Mouse (Mus musculus) mesoderm, embryonic 11.5 days (tissue): ENCODE results near the gene Baz1b.
A peak's percentile ranks its signal among the peaks of the same experiment; 100 is the strongest.

Experiments used
- DNase-seq: peaks from one replicate; pipeline ENCODE4 v3.0.0-alpha.2; 2012; ENCODE audit warnings: low read depth, low spot score

Baz1b gene

DNA sequence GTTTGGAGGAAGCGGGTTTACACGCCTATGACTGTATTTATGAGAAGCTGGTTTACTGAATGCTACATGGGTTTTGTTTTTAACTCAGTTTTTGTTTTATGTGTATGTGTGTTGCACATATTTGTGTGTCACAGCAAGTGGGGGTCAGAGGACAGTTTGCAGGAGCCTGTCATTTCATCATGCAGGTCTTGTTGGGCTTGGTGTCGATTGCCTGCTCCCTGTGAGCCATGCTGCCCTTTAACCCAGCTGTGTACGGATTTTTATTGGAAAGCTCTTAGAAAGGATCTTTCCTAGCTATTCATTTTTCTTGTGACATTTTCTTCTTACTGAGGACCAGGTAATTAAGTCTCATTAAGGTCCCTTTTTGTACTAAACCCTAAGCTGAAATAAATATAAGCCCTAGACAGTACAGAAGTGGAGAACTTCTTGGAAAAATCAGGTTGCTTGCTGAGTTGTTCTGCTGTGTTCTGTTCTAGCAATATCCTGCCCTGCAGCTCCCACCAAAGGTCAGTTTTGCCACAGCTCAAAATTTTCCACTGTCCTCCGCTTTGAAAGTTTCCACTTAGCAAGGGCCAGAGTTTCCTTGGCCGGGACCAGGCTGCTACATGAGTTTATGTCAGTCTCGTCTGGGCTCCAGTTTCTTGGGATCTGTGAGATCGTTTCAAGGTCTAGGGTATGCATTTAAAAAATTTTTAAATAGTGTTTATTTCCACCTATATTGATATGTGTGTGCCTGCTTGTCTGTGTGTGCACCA, 46.3 kb downstream of the Baz1b start:
- no peak for DNase-seq

DNA sequence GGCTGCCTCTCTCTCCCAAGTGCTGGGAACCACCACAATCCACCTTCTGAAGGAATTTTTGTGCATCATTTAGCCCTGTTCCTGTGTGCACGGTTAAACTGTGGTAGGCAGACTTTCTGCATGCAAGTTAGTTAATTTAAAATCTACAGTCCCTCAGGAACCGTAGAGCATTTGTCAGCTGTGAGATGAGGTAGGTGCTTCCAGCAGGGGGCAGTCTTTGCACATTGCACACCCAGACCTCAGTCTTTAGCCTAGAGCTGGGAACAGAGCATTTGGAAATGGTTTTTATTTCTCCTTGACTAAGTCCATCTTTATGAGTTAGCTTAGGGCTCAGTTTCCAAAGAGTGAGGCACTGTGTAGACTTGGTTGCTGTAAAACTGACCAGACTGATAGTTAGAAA, 49.5 kb downstream of the Baz1b start:
- peak; percentile 72 for DNase-seq

DNA sequence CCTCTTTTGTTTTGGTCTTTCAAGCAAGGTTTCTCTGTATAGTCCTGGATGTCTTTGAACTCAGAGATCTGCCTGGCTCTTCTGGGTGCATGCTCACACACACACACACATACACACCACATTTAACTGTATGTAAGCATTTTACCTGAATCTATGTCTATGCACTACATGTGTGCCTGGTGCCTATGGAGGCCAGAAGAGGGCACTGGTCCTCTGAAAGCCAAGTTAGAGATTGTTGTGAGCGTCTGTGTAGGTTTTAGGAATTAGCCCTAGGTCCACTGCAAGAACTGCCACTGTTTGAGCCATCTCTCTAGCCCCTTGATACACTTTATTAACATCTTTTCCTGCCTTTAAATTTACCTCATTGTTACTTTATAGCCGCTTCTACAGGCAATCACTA, 51.8 kb downstream of the Baz1b start:
- DNase-seq = no peak

DNA sequence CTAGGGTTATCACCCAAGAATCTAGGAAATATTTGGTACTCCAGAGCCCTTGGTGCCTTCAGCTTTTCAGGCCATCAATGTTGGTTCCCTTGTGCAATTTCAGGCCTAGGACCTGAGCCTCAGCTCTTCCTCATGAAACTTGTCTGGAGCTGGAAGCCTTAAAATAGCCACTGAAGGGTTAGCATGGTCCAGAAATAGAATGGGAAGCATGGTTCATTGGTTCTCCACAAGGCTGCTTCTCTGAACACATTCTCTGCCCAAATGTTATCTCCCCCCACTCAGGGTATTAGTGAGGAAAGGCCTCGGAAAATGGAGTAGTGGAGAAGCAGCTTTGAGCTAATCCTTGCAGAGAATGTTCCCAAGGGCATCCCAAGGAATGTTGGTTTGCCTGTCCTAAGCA, 54.4 kb downstream of the Baz1b start:
- no peak for DNase-seq

DNA sequence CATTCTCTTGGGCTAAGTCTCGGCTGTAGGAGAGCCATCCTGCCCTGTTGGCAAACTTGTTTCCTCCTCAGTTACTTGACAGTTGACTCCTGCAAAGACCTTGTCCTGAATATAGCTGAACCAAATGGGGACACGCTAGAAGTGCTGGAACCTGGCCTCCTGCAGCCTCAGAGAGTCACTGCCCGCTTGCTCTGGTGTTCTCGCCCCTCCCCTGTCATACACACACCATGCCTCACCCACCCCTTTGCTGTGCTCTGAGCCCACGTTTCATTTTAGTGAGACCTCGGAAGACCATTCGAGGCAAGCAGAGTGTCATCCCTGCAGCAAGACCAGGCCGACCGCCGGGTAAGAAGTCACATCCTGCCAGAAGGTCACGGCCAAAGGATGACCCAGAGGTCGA, 55.1 kb downstream of the Baz1b start:
- DNase-seq = no peak

DNA sequence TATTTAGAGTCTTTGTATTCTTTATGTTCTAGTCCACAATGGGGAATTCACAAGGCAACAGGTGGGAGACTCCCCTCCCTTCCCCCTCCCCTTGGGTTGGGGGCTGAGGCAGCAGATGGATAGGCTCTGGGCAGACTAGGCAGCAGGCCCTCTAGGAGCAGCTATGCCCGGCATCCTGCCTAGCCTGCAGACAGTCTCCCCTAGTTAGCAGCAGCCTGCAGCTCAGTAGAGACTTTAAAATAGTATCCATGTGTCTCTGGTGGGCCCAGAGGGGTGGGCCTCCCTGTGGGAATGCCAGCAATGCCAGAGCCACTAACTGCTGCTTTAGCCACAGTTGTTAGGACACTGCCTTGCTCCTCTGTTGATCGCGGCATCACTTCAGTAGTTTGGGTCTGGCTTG, 55.5 kb downstream of the Baz1b start:
- DNase-seq = no peak

DNA sequence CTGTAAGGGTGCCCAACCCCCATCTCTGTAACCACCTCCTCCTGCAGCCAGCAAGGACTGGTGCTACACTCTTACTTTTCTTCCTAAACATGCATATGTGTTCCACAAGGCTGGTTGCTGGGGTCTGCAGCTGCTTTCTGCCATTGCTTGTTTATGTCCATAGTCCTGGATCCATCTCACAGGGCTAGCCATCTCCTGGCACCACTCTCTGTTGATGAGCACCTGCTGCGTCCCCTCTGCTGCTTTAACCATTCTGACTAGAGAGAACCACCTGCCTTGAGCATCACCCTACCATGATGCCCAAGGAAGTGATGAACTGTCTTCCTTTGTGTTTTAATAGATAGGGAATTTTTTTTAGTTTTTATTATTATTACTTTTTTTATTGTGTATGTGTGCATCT, 56.1 kb downstream of the Baz1b start:
- no peak for DNase-seq

DNA sequence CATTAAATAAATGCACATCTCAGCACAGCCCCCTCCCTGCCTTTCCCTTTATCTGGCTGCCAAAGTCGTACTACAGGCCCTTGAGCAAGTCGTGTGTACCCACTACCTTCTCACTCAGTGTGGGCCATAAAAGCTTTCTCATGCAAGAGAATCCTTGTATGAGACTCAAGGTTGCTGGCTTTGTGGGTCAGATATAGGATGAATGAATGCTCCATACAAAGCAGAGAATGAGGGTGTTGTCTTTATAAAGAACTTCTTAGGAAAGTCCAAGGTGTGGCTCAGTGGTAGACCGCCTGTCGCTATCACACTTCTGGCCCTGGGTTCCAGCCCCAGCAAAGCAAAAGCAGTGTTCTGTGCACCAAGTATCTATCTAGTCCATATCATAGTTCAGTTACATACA, 59.5 kb downstream of the Baz1b start:
- DNase-seq = no peak

DNA sequence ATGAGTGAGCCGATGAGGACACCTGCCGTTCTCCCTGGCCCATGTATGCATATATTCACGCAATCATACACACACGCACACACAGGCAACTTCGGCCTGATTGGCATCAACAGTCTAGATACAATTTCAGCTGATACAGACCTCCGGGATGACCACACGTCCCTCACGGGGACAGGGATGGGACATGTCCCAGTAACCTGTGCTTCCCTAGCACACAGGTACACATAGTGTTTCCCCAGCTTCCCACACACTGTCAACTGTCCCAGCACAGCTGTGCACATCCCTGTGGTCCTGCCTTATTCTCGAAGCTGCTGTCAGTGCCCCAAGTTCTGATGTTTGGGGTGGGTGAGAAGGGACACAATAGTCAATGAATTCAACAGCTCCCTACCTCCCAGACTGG, 60.3 kb downstream of the Baz1b start:
- no peak for DNase-seq

DNA sequence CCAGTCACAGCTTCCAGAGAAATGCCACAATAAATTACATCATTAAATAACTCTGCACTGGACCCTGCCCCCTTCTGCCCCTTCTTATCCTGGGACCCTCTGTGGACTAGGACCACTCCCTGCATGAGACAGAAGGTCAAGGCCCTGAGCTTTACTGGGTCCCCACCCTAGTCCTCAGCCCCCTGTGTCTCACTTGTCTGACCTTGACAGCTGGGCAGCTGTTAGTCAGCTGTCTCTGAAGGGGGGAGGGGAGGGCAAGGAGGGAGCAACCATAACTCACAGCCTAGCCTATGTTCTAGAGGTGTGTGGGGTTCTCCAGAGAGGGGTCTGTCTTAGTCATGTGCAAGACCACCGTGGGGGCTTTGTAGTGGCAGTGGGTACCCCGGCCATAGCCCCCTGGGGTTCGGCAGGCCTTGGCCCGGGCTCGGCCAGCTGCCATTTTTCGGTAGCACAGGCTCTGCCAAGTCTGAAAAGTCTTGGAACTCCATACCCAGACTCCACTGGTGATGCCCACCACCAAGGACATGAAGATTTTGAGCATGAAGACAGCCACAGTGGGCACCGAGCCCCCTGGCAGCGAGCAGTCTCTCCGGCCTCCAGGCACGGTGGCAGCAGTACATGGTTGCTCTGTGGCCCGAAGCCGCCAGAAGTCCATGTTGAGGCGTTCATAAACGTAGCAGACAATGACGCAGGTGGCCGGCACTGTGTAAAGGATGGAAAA, 62.1 kb downstream of the Baz1b start:
- no peak for DNase-seq

DNA sequence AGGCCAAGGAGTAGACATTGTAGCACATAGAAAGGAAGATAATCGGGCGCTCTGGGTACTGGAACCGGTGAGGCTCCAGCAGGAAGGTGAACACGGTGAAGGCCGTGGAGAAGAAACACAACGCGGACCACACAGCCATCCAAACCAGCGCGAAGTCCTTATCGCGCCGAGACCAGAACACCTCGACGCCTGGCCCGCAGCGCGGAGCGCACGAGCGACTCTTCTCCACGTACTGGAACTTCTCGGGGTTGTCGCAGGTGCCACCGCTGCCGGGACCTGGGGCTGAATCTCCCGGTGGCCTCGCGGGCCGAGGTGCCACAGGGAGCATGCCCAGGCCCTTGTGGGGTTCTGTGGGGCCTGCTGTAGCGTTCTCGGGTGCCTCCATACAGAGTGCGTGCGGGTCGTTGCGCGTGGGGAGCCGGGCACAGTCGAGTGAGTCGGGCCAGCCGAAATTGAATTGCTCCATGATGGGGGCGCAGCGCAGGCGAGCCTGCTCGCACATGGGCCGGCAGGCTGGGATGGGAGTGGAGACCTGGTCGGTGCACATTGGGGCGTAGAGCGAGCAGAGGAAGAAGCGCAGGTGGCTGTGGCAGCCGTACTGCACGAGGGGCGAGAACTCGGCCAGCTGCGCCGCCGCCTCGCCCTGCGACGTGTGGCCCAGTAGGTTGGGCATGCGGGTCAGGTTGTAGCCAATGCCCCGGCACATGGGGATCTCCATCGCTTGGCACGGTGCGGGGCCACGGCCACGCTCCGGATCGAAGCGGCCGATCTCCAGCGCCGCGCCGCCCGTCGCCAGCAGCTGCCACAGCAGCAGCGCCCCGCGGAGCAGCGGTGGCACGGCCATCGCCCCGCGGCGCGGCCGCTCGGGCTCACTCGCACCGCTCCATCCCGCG, 63.4 kb downstream of the Baz1b start:
- no peak for DNase-seq

DNA sequence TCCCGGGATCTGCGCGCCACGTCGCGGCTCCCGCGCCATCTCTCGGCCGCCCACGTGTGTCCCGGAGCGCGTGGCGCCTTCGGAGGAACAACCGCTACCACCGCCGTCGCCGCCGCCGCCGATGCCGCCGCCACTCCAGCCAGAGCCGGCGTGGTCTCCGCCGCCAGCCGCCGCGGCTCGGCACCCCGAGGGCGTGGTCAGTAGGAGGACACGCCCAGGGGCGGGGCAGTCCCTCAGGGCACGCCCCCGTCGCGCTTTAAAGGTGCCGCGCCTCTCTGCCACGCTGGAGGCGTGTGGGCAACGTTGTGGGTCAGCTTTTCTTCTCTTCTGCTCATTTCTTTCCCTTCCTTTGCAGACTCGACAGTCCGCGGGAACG, 64.0 kb downstream of the Baz1b start, which contains the start of gene Fzd9:
Gene Fzd9 (minus strand): TSS at position 152 of the 376 bp plus-strand sequence.
- DNase-seq = peak; percentile 88

DNA sequence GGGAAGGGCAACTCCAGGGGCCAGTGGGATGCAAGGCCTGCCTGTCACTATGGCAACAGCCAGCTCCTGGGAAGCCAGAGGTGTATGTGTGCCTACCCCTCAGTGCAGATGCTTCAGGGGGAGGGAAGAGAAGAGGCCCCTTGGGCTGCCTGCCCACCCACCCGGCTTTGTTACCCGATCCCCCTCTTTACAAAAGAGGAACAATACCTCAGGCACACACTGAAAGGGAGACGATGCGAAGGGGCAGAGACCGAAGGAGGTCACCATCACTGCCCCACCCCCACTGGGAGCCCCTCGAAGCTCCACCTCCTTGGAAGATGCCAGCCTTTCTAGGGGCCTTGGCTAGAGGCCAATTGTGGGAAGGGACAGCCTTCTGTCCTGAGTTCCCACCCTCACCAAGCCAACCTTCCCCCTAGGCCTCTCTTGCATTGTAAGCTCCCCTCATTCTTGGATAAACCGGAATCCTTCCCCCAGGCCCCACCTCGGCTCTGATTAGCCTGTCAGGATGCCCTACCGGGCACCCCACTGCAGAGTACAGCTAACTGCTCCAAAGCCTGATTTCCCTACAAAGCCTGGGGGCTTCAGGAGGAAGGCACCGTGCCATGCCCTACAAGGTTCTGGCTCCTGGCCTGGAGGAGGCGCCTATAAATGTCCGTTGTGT, 66.8 kb downstream of the Baz1b start:
- peak; percentile 86 for DNase-seq

DNA sequence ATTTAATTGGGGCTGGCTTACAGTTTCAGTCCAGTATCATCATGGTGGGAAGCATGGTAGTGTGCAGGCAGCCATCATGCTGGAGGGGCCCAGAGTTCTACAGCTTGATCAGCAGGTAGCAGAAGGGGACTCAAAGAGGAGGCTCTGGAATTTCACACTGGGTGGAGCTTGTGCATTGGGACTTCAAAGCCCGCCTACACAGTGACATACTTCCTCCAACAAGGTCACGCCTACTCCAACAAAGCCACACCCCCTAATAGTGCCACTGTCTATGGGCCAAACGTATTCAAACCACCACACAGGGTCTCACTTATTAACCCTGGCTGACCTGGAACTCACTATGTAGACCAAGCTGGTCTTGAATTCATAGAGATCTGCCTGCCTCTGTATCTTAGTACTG, 69.1 kb downstream of the Baz1b start:
- no peak for DNase-seq

DNA sequence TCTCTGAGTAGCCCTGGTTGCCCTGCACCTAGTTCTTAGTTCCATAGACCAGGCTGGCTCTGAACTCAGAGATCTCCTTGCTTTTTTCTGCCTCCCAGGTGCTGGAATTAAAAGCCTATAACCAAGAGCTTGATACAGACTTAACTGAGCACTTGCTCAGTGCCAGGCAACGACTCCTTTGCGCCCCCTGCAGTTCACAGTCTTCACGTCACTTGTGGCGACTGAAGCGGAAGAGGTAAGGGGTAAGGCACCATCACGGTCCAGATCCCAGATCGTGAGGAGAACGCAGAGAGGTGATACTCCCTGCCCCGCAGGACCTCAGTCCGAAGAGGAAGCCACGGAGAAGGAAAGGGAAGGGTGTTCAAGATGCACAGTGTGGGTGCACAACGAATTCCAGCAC, 70.5 kb downstream of the Baz1b start:
- no peak for DNase-seq

DNA sequence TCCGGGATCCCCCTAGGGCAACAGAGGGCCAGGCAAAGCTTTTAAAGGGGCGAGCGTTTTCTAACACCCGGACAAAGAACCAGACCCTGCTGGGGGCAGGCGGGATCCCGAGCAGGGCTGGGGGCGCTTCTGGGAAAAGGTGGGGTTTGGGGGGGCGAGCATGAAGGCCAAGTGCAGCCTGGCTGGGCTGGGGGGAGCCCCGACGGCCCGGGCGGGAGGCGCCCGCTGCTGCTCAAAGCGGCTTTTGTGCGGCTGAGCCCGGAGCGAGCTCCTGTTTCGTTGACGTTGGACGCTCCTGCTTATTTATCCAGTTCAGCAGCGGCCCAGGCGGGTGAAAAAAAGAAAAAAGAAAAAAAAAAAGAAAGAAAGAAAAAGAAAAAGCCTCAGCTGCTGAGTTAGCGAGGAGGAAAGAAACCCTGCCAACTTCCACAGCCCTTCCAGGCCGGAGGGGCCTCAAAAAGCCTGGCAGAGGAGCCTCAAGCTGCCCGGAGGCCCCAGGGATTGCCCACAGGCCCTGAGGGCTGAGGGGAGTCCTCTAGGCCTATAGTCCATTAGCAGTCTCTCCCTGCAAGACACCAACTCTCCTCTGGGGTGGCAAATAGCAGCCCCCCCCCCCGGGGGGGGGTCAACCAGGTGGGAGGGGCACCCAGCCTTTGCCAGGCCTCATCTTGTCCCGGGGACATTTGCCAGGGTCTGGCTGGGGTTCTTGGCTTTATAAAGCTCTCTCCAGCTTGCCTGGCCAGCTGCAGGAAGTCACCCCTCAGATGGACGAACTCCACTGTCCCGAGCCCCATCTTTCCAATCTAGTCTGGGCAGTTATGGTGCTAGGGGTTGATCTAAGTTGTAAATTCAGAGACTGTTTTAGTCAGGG, 71.5 kb downstream of the Baz1b start:
- DNase-seq = no peak

DNA sequence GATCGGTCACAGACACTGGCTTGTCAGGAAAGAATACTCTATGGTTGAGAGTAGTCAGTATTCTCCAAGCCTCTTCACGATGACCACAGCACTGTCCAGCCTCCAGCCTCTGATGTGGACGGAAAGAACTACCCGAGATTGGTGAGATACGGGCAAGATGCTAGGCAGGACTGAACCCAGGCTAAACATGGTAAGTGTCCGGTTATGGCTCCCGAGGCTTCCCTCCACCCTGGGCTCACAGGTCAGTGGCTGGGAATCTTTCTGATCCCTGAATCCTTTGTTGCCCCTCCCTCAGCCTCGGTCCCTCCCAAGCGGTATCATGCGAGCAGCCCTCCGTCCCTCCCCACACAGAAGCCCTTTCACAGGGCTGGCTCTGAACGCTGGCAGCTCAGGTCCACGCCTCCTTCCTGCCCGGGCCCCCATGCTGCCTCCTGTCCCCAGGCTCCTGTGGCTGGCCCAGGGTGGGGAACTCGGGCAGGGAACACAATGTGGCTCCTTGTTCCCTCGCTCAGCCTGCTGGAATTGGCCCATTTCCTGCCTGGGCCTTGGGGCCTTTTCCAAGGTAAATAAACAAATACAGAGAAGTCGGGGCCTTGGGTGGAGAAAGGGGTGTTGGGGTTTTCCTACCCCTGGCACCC, 76.9 kb downstream of the Baz1b start:
- peak; percentile 51 for DNase-seq

DNA sequence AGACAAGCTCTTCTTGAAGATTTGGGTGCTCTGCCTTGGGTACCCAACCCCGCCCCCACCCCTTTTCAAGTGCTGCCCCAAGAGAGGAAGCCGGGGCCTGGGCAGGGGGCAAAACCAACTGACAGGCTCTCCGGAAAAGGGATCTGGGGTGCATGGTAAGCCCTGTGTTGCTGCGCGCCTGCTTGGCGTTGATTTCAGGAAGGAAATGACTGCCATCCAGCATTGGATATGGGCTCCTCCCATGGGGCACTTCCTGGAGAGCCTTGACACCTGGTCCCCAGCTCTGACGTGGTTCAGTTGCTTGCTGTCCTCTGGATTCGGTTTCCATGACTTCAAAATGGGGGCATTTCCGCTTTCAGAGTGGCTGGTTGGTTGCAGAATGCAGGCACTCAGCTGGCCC, 77.5 kb downstream of the Baz1b start:
- peak; percentile 47 for DNase-seq

DNA sequence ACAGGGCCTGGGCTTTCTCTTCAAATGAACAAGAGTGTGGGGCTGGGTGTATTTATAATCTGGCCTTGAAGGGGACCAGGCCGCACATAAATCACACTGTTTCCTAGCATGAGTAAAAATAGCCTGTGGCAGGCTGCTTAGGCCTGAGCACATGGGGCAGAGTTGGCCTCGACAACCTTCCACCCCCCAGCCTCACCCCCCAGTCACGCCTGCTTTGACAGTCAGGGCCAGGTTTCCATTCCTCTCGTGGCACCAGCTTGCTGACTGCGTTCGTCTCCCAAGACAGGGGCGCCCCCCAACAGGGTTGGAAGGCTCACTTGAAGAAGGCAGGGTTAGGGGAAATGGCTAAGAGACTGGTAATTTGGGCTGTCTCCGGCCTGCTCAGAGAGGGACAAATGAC, 82.4 kb downstream of the Baz1b start:
- DNase-seq = no peak

DNA sequence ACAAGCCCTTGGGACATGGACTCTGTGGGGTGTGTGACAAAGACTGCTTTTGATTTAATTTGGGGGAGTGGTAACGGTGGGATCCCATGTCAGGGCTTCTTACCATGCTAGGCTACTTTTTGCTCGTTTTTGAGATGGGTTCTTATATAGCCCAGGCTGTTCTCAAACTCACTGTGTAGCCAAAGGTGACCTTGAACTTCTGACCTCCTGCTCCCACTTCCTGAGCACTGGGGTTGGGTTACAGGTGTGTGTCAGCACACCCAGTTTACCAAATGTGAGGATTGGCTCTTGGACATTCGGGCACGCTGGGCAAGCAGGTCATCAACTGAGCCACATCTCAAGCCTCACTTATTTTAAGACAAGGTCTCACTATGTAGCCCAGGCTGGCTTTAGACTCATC, 83.3 kb downstream of the Baz1b start:
- no peak for DNase-seq
